Mouse (Mus musculus): ENCODE data around the gene Csn1s1.

Gene Csn1s1

DNA sequence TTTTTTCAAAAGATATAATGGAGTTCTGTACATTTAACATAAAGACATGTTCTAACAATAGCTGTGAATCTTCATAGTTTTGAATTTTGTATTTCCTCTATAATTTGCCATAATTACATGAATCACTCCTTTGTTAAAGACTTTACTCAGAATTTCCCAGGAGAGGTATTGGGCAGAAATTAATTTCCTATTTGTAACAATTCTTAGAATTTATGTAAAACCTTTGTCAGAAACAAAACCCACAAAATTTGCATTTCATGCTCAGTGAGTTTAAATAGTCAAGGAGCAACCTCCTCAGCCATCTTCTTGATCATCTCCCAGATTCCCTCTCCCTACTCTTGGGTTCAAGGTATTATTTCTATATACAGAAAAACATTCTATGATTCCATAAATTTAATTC is at the start of gene Csn1s1:
Gene Csn1s1 (plus strand): TSS at position 301 of the 400 bp plus-strand sequence.
- no peak for DNase-seq

- no peak for DNase-seq
Measured at GRCm38 (mm10) chr5:87622681-87623080, 43.3 kb upstream of the Csn1s1 start.

- DNase-seq: peak; percentile 3
Measured at GRCm38 (mm10) chr5:87642787-87643186, 23.2 kb upstream of the Csn1s1 start.

DNA sequence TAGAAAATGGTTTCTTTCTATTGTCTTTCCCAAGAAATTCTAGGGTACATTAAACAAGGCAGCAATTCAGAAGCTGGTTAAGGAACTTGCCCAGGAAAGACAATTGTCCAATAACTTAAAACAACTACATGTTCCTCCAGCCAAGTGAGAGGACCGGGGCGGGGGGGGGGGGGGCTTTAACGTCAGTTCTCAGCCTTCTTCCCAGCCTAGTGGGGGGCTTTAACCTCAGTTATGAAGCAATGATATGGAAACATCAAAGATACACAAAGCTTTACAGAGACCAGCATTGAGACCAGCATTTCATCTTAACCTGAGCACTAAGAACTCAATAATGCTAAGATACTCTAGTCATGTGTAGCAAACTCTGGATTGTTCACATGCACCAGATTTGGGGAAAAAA is 33.5 kb downstream of the Csn1s1 start, which contains the start of gene Csn2:
Gene Csn2 (minus strand): TSS at position 101 of the 400 bp plus-strand sequence.
- DNase-seq: no peak

GRCm38 (mm10) chr5:87705891-87706290 is 39.9 kb downstream of the Csn1s1 start:
- no peak for DNase-seq

All from lung, postnatal 14 days (tissue).